Mouse (Mus musculus): ENCODE measurements around the gene Fpgs.

DNA sequence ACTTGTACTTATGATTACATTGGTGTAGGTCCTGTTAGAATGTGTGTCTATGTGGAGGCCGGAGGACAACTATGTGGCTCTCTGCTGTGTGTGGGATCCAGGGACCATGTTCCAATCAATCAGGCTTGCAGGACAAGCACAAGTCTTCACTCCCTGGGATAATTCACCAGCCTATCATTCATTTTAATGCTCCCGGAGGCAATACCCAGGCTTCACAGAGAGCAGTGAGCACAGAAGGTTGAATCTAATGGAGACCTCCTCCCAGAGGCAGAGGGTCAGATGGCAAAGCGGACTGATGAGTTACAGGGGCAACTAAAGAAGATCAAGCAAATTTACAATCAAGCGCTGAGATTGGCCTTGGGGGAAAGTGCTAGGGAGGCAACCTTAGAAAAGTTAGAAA, 25.6 kb upstream of the Fpgs start:
- TF ChIP-seq CTCF (IDR thresholded peaks at IDR 0.05 in 2 of 3, conservative IDR thresholded peaks at IDR 0.05 in 1 of 3; ENCODE audit: control insufficient read depth in 1 of 3, insufficient read depth in 1 of 3, low read depth in 2 of 3, low read length in 3 of 3, poor library complexity in 1 of 3, severe bottlenecking in 1 of 3) (no peak), MAX (IDR thresholded peaks at IDR 0.05; ENCODE audit: low read length) (no peak), SIN3A (IDR thresholded peaks at IDR 0.05; ENCODE audit: low read length) (no peak), NELFE (IDR thresholded peaks at IDR 0.05; ENCODE audit: low read depth, low read length) (no peak), RAD21 (IDR thresholded peaks at IDR 0.05; ENCODE audit: low read depth, low read length) (no peak), MYB (IDR thresholded peaks at IDR 0.05; ENCODE audit: low read depth, low read length) (no peak), E2F4 (IDR thresholded peaks at IDR 0.05; ENCODE audit: borderline replicate concordance, low read depth, low read length) (no peak), ZC3H11A (IDR thresholded peaks at IDR 0.05; ENCODE audit: low read depth, low read length) (no peak), TCF12 (IDR thresholded peaks at IDR 0.05; ENCODE audit: low read depth, low read length) (no peak)

All from MEL (cell line).